Mouse (Mus musculus) lung, postnatal 0 days (tissue): ENCODE data around the gene Gcdh.
A peak's percentile ranks its signal among the peaks of the same experiment; 100 is the strongest.

Experiments
- CTCF ChIP-seq: IDR thresholded peaks from 2 replicates; pipeline ENCODE4 v1.5.1; 2016; ENCODE audit warnings: antibody characterized with exemption, mild to moderate bottlenecking
- EP300 ChIP-seq: IDR thresholded peaks from 2 replicates; pipeline ENCODE4 v1.6.1; 2016; ENCODE audit warnings: antibody characterized with exemption, mild to moderate bottlenecking, control low read depth

- TF ChIP-seq CTCF (no peak), EP300 (peak; percentile 83)
Observed at GRCm38 (mm10) chr8:84893709-84894134, at the start of gene Gcdh.
